Mouse (Mus musculus): ENCODE data around the gene Shbg.

DNA sequence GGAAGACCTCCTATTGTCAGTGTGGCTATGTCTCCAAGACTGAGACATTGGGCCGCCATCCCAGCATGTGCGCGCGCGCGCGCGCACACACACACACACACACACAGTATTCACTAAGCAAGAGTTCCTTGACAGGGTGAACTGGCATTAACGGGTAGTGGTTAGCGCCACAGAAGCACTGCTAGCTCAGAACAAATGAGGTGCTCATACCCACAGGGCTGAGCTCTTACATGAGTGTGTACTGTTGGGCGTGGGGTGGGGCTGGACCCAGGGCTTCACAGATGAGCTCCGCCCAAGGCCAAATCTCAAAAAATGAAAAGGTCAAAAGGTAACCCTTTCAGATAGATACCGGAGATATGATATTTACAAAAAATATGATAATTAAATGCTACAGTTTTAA lies 32.8 kb downstream of the Shbg start:
- TF ChIP-seq POLR2A (IDR thresholded peaks at IDR 0.05; ENCODE audit: insufficient read depth, low read depth, low read length) (no peak), CTCF (IDR thresholded peaks at IDR 0.05; ENCODE audit: insufficient read depth, low read depth, low read length) (no peak)

All from olfactory bulb, adult 2 months (tissue).